Mouse (Mus musculus) CH12.LX (cell line): ENCODE results near the gene Med11. TPM values are rescaled to one million over a fixed set of nuclear protein-coding genes. Genes with fewer than 3 reads are reported as not detected.

ENCODE experiments used
- DNase-seq: peaks from one replicate; pipeline ENCODE4 v3.0.0-alpha.2; 2013; ENCODE audit errors: extremely low read depth
- H3K27ac ChIP-seq: 2 replicates; pipeline ENCODE4 v1.5.1; 2012; ENCODE audit warnings: low read depth, mild to moderate bottlenecking, control low read depth, moderate library complexity; ENCODE audit not compliant: insufficient read depth
- H3K27me3 ChIP-seq: replicated peaks from 2 replicates; pipeline ENCODE3; 2012; ENCODE audit warnings: inconsistent platforms
- H3K36me3 ChIP-seq, 2 experiments: replicated peaks in 1 of 2; 2 replicates each; pipeline versions ENCODE3 to v1.6.1; 2012; ENCODE audit warnings: inconsistent platforms in 1 of 2, low read length in 1 of 2, mild to moderate bottlenecking in 1 of 2, mixed read lengths in 1 of 2, moderate library complexity in 1 of 2; ENCODE audit not compliant: control insufficient read depth in 1 of 2, insufficient read depth in 1 of 2
- H3K4me1 ChIP-seq, 2 experiments: 2 replicates each; pipeline ENCODE4 v1.6.1; 2012; ENCODE audit warnings: inconsistent platforms in 1 of 2, moderate library complexity in 1 of 2; ENCODE audit not compliant: insufficient read depth in 2 of 2, control insufficient read depth in 1 of 2
- H3K4me2 ChIP-seq: 2 replicates; pipeline ENCODE4 v1.6.1; 2012; ENCODE audit warnings: low read depth, mild to moderate bottlenecking, control low read depth; ENCODE audit not compliant: poor library complexity, insufficient read depth, severe bottlenecking
- H3K4me3 ChIP-seq, 3 experiments: fragments of 150-350 bp in 1 of 3; sonication (generic) in 1 of 3; replicated peaks in 1 of 3; 2 replicates each; pipeline versions ENCODE3 to v1.5.1; 2011 to 2012; ENCODE audit warnings: low read depth in 2 of 3, low read length in 2 of 3, mild to moderate bottlenecking in 2 of 3, moderate library complexity in 2 of 3, control low read depth in 1 of 3, improper control_type of control experiment in 1 of 3, inconsistent platforms in 1 of 3, mixed read lengths in 1 of 3; ENCODE audit not compliant: poor library complexity in 1 of 3
- H3K79me2 ChIP-seq: replicated peaks from 2 replicates; pipeline ENCODE4 v1.6.1; 2012; ENCODE audit warnings: mild to moderate bottlenecking, moderate library complexity; ENCODE audit not compliant: control insufficient read depth, poor library complexity, insufficient read depth, severe bottlenecking; ENCODE audit errors: extremely low read depth
- H3K9ac ChIP-seq: 2 replicates; pipeline ENCODE4 v1.6.1; 2012; ENCODE audit warnings: low read depth, mild to moderate bottlenecking, control low read depth, moderate library complexity; ENCODE audit not compliant: insufficient read depth
- H3K9me3 ChIP-seq: replicated peaks from 2 replicates; pipeline ENCODE3; 2012; ENCODE audit warnings: low read length, inconsistent platforms, mixed read lengths
- BHLHE40 ChIP-seq: IDR thresholded peaks from 2 replicates; pipeline ENCODE4 v1.6.1; 2011; ENCODE audit warnings: mild to moderate bottlenecking, low read depth, low read length, improper control_type of control experiment
- CHD2 ChIP-seq: IDR thresholded peaks from 2 replicates; pipeline ENCODE4 v1.6.1; 2011; ENCODE audit warnings: low read length, improper control_type of control experiment
- CTCF ChIP-seq, 2 experiments: IDR thresholded peaks in 1 of 2; conservative IDR thresholded peaks in 1 of 2; 2 replicates each; pipeline ENCODE4 v1.5.1; 2011 to 2012; ENCODE audit warnings: low read depth in 2 of 2, low read length in 2 of 2, improper control_type of control experiment in 1 of 2, inconsistent platforms in 1 of 2, mild to moderate bottlenecking in 1 of 2, moderate library complexity in 1 of 2
- ELF1 ChIP-seq: IDR thresholded peaks from 2 replicates; pipeline ENCODE4 v1.6.1; 2014; ENCODE audit warnings: low read depth, mild to moderate bottlenecking, inconsistent platforms, low read length, improper control_type of control experiment
- ETS1 ChIP-seq: conservative IDR thresholded peaks from 2 replicates; pipeline ENCODE4 v1.6.1; 2012; ENCODE audit warnings: low read depth, mild to moderate bottlenecking, inconsistent platforms, low read length, improper control_type of control experiment, moderate library complexity
- GABPA ChIP-seq: IDR thresholded peaks from 2 replicates; pipeline ENCODE4 v1.6.1; 2012; ENCODE audit warnings: low read depth, low read length, improper control_type of control experiment, inconsistent platforms; ENCODE audit not compliant: insufficient replicate concordance
- IRF4 ChIP-seq: IDR thresholded peaks from 2 replicates; pipeline ENCODE4 v1.6.1; 2014; ENCODE audit warnings: low read depth, mild to moderate bottlenecking, inconsistent platforms, low read length, improper control_type of control experiment
- JUN ChIP-seq: IDR thresholded peaks from 2 replicates; pipeline ENCODE4 v1.6.1; 2011; ENCODE audit warnings: low read depth, mild to moderate bottlenecking, low read length, improper control_type of control experiment, moderate library complexity; ENCODE audit not compliant: insufficient read depth
- JUND ChIP-seq: conservative IDR thresholded peaks from 2 replicates; pipeline ENCODE4 v1.6.1; 2011; ENCODE audit warnings: low read depth, low read length, improper control_type of control experiment
- KAT2A ChIP-seq: IDR thresholded peaks from 2 replicates; pipeline ENCODE4 v1.6.1; 2012; ENCODE audit warnings: low read length, improper control_type of control experiment, inconsistent platforms; ENCODE audit not compliant: insufficient replicate concordance
- MAFK ChIP-seq: IDR thresholded peaks from 2 replicates; pipeline ENCODE4 v1.6.1; 2011; ENCODE audit warnings: low read length, improper control_type of control experiment; ENCODE audit not compliant: insufficient replicate concordance
- MAX ChIP-seq: IDR thresholded peaks from 2 replicates; pipeline ENCODE4 v1.6.1; 2011; ENCODE audit warnings: low read length, improper control_type of control experiment
- MEF2A ChIP-seq: IDR thresholded peaks from 2 replicates; pipeline ENCODE4 v1.6.1; 2014; ENCODE audit warnings: low read depth, mild to moderate bottlenecking, inconsistent platforms, low read length, improper control_type of control experiment, borderline replicate concordance
- MXI1 ChIP-seq: IDR thresholded peaks from 2 replicates; pipeline ENCODE4 v1.6.1; 2011; ENCODE audit warnings: mild to moderate bottlenecking, low read depth, low read length, improper control_type of control experiment
- MYC ChIP-seq: IDR thresholded peaks from 2 replicates; pipeline ENCODE4 v1.6.1; 2011; ENCODE audit warnings: low read depth, mild to moderate bottlenecking, improper control_type of control experiment, low read length
- NELFE ChIP-seq: IDR thresholded peaks from 2 replicates; pipeline ENCODE4 v1.6.1; 2011; ENCODE audit warnings: low read depth, low read length, improper control_type of control experiment
- NRF1 ChIP-seq: IDR thresholded peaks from 2 replicates; pipeline ENCODE4 v1.6.1; 2014; ENCODE audit warnings: low read depth, mild to moderate bottlenecking, inconsistent platforms, low read length, improper control_type of control experiment, moderate library complexity
- POLR2A ChIP-seq: IDR thresholded peaks from 2 replicates; pipeline ENCODE4 v1.6.1; 2011; ENCODE audit warnings: low read depth, mild to moderate bottlenecking, improper control_type of control experiment, low read length
- POLR2AphosphoS2 ChIP-seq: IDR thresholded peaks from 2 replicates; pipeline ENCODE4 v1.6.1; 2011; ENCODE audit warnings: low read depth, low read length, improper control_type of control experiment
- RAD21 ChIP-seq: IDR thresholded peaks from 2 replicates; pipeline ENCODE4 v1.6.1; 2011; ENCODE audit warnings: low read depth, mild to moderate bottlenecking, low read length, improper control_type of control experiment, moderate library complexity
- RCOR1 ChIP-seq: conservative IDR thresholded peaks from 2 replicates; pipeline ENCODE4 v1.6.1; 2012; ENCODE audit warnings: low read depth, mild to moderate bottlenecking, inconsistent platforms, low read length, improper control_type of control experiment
- SIN3A ChIP-seq: IDR thresholded peaks from 2 replicates; pipeline ENCODE4 v1.6.1; 2012; ENCODE audit warnings: low read length, improper control_type of control experiment, inconsistent platforms
- SMC3 ChIP-seq: IDR thresholded peaks from 2 replicates; pipeline ENCODE4 v1.6.1; 2011; ENCODE audit warnings: low read depth, low read length, improper control_type of control experiment
- TCF12 ChIP-seq: IDR thresholded peaks from 2 replicates; pipeline ENCODE4 v1.6.1; 2014; ENCODE audit warnings: low read depth, mild to moderate bottlenecking, inconsistent platforms, low read length, improper control_type of control experiment
- USF1 ChIP-seq: IDR thresholded peaks from 2 replicates; pipeline ENCODE4 v1.6.1; 2014; ENCODE audit warnings: low read depth, mild to moderate bottlenecking, inconsistent platforms, low read length, improper control_type of control experiment
- USF2 ChIP-seq: conservative IDR thresholded peaks from 2 replicates; pipeline ENCODE4 v1.6.1; 2011; ENCODE audit warnings: low read depth, low read length, improper control_type of control experiment
- ZC3H11A ChIP-seq: IDR thresholded peaks from 2 replicates; pipeline ENCODE4 v1.6.1; 2012; ENCODE audit warnings: low read depth, mild to moderate bottlenecking, inconsistent platforms, low read length, improper control_type of control experiment
- ZKSCAN1 ChIP-seq: IDR thresholded peaks from 2 replicates; pipeline ENCODE4 v1.6.1; 2012; ENCODE audit warnings: low read depth, inconsistent platforms, low read length, improper control_type of control experiment, borderline replicate concordance
- ZMIZ1 ChIP-seq: IDR thresholded peaks from 2 replicates; pipeline ENCODE4 v1.6.1; 2012; ENCODE audit warnings: low read depth, mild to moderate bottlenecking, inconsistent platforms, low read length, improper control_type of control experiment
- dilution Hi-C: fragments of 300-500 bp; cut with MboI; formaldehyde crosslinking; loops from 2 replicates; pipeline ENCODE4 v1.14.3; 2020; ENCODE audit warnings: low sequenced_read_pairs; ENCODE audit not compliant: extremely low pct_unique_long_range_greater_than_20kb, extremely low pct_ligation_motif_present
- in situ Hi-C: fragments of 300-500 bp; cut with MboI; formaldehyde crosslinking; loops from 3 replicates; pipeline ENCODE4 v1.14.3; 2019; ENCODE audit warnings: low sequenced_read_pairs, low pct_ligation_motif_present, low pct_unique_long_range_greater_than_20kb, mixed read lengths
- polyA plus RNA-seq: library from polyadenylated mRNA; unstranded; fragments of >175 nt; gene quantifications from 2 replicates; pipeline ENCODE4 v1.2.1, GENCODE M21; 2012; ENCODE audit warnings: low read depth; ENCODE audit not compliant: insufficient read length
- total RNA-seq, 2 experiments: library from RNA; depleted of rRNA; stranded (reverse); fragments of 300-350 nt in 1 of 2; fragments of >200 nt in 1 of 2; gene quantifications; 2 replicates each; pipeline ENCODE4 v1.2.3; 2012 to 2014

The Med11 gene
- total and polyA plus RNA-seq, 3 experiments = 52.2 to 79.9 (median 74.3) TPM

GRCm38 (mm10) chr11:70500476-70500812, 48.7 kb downstream of the Med11 start:
- in situ Hi-C loops = loop anchor here (5.0 to 10.0 kb wide), 2 partner anchors 38 to 176 kb away; partner anchors contain the start of gene Alox12e
- Histone ChIP-seq H3K27me3 (no peaks in the 10 kb centered on the region), H3K36me3 (no peaks in the 10 kb centered on the region), H3K9me3 (no peaks in the 10 kb centered on the region), H3K27ac (no peak overlapping the region), H3K4me1 (peaks cover 5 to 11% of the 10 kb centered on the region in 2 experiments; a peak in 3 of 4 replicates), H3K4me3 (no peak overlapping the region), H3K79me2 (no peaks in the 10 kb centered on the region), H3K4me2 (no peak overlapping the region), H3K9ac (no peak overlapping the region)
- TF ChIP-seq ZMIZ1 = no peak
- TF ChIP-seq IRF4 = no peak
- no peak for TF ChIP-seq ELF1
- TF ChIP-seq CTCF (conservative IDR thresholded peaks at IDR 0.05 in 1 of 2, IDR thresholded peaks at IDR 0.05 in 1 of 2; ENCODE audit: low read depth in 2 of 2, low read length in 2 of 2) = no peak
- no peak for TF ChIP-seq ZKSCAN1
- TF ChIP-seq POLR2A = no peak
- TF ChIP-seq POLR2AphosphoS2 = no peak
- TF ChIP-seq SMC3 = no peak
- TF ChIP-seq ZC3H11A = no peak
- no peak for TF ChIP-seq MAFK
- no peak for TF ChIP-seq USF1
- no peak for TF ChIP-seq USF2
- TF ChIP-seq SIN3A = no peak
- no peak for TF ChIP-seq JUN
- no peak for TF ChIP-seq MAX
- no peak for TF ChIP-seq JUND
- no peak for TF ChIP-seq NELFE
- no peak for TF ChIP-seq TCF12
- DNase-seq = no peak
- dilution Hi-C loops = no loop called here

DNA sequence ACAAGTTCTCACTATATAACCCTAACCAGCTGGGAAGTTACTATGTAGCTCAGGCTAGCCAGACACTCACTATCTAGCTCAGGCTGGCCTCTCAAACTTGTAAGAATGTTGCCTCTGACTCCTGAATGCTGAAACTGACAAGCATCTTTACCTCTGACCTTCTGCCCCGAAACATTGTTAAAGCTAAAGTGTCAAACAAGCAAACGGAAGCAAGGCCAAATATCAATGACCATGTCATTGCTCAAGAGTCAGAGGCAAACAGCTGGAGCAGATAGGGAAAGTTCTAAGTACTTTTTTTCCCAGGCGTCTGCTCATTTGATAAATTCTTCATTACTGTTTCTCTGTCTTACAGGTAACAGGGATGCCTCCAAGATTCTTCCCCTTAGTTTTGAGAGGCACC, 50.3 kb downstream of the Med11 start:
- DNase-seq = no peak
- Histone ChIP-seq H3K36me3 (no peaks in the 10 kb centered on the region), H3K4me1 (peaks cover 5 to 26% of the 10 kb centered on the region in 2 experiments; a peak in 3 of 4 replicates), H3K27ac (no peak overlapping the region), H3K9me3 (no peaks in the 10 kb centered on the region), H3K79me2 (no peaks in the 10 kb centered on the region), H3K4me3 (no peak overlapping the region), H3K4me2 (no peak overlapping the region), H3K27me3 (no peaks in the 10 kb centered on the region), H3K9ac (no peak overlapping the region)
- in situ Hi-C loops = loop anchor here (5.0 to 10.0 kb wide), 2 partner anchors 40 to 177 kb away; partner anchors contain the start of gene Alox12e
- no peak for TF ChIP-seq POLR2A
- no peak for TF ChIP-seq NRF1
- TF ChIP-seq MYC = no peak
- TF ChIP-seq BHLHE40 = no peak
- no peak for TF ChIP-seq MAX
- no peak for TF ChIP-seq RAD21
- no peak for TF ChIP-seq KAT2A
- no peak for TF ChIP-seq NELFE
- TF ChIP-seq MEF2A = no peak
- TF ChIP-seq MXI1 = no peak
- TF ChIP-seq SIN3A = no peak
- TF ChIP-seq GABPA = no peak
- no peak for TF ChIP-seq RCOR1
- no peak for TF ChIP-seq MAFK
- TF ChIP-seq CHD2 = no peak
- TF ChIP-seq ETS1 = no peak
- dilution Hi-C loops = no loop called here
